Mouse (Mus musculus) intestine, postnatal 0 days (tissue): Measurements from ENCODE around the gene Slc16a2. TPM values are rescaled to one million over a fixed set of nuclear protein-coding genes. Genes with fewer than 3 reads are reported as not detected.

ENCODE experiments used
- ATAC-seq: fragments of 200-750 bp; cut with Nextera tagmentation; 2 replicates; pipeline ENCODE4 v1.8.0; 2017; ENCODE audit warnings: mild to moderate bottlenecking, moderate TSS enrichment, moderate library complexity
- H3K27ac ChIP-seq: fragments of 300-500 bp; sonication (generic); 2 replicates; pipeline ENCODE4 v1.5.1; 2014; ENCODE audit warnings: mild to moderate bottlenecking, low read depth, low read length, moderate library complexity
- H3K27me3 ChIP-seq: fragments of 300-500 bp; sonication (generic); replicated peaks from 2 replicates; pipeline ENCODE4 v1.6.1; 2014; ENCODE audit warnings: low read length, mixed read lengths; ENCODE audit not compliant: control insufficient read depth, insufficient read depth
- H3K36me3 ChIP-seq: fragments of 300-500 bp; sonication (generic); 2 replicates; pipeline ENCODE4 v1.6.1; 2014; ENCODE audit warnings: mild to moderate bottlenecking, moderate library complexity; ENCODE audit not compliant: control insufficient read depth, insufficient read depth
- H3K4me1 ChIP-seq: fragments of 300-500 bp; sonication (generic); replicated peaks from 2 replicates; pipeline ENCODE4 v1.6.1; 2014; ENCODE audit warnings: antibody characterized with exemption, low read length, mixed read lengths; ENCODE audit not compliant: control insufficient read depth, insufficient read depth
- H3K4me2 ChIP-seq: fragments of 300-500 bp; sonication (generic); replicated peaks from 2 replicates; pipeline ENCODE4 v1.6.1; 2014; ENCODE audit warnings: low read depth, mild to moderate bottlenecking, moderate library complexity
- H3K4me3 ChIP-seq: fragments of 300-500 bp; sonication (generic); 2 replicates; pipeline ENCODE4 v1.5.1; 2014; ENCODE audit warnings: low read depth, low read length
- H3K9ac ChIP-seq: fragments of 300-500 bp; sonication (generic); 2 replicates; pipeline ENCODE4 v1.6.1; 2014; ENCODE audit warnings: mild to moderate bottlenecking, low read depth, low read length
- H3K9me3 ChIP-seq: fragments of 300-500 bp; sonication (generic); 2 replicates; pipeline ENCODE4 v1.6.1; 2016; ENCODE audit warnings: mixed run types; ENCODE audit not compliant: control insufficient read depth
- CTCF ChIP-seq: sonication (generic); IDR thresholded peaks from 2 replicates; pipeline ENCODE4 v1.5.1; 2016; ENCODE audit warnings: low read depth, mild to moderate bottlenecking, control low read depth, antibody characterized with exemption, moderate library complexity
- WGBS: fragments of 180-500 bp; shearing (Covaris S2); extraction: QIAGEN DNeasy Blood & Tissue Kit; methylation state at CpG from one replicate; pipeline ENCODE4 v1.1.7; 2014; 5-methylcytosine and 5-hydroxymethylcytosine counted together
- polyA plus RNA-seq: library from polyadenylated mRNA; unstranded; fragments of >200 nt; fragmentation: Nextera tagmentation; extraction: Ambion mirVana; gene quantifications from 2 replicates; pipeline ENCODE4 v1.2.1, GENCODE M21; 2015

Slc16a2 gene
- polyA plus RNA-seq, 1 experiment from 2014 or later = 5.9 TPM

GRCm38 (mm10) chrX:103732033-103732703 is 89.6 kb downstream of the Slc16a2 start:
- Histone ChIP-seq H3K9ac (no peak overlapping the region), H3K9me3 (no peaks in the 10 kb centered on the region), H3K27ac (no peak overlapping the region), H3K4me2 (no peak overlapping the region), H3K4me3 (no peak overlapping the region), H3K4me1 (no peaks in the 10 kb centered on the region), H3K27me3 (peaks cover 3% of the 10 kb centered on the region; the same call in 1 of the 2 replicates), H3K36me3 (no peaks in the 10 kb centered on the region)
- no peak for ATAC-seq
- no peak for TF ChIP-seq CTCF
- WGBS = 61% methylated on average over 4 of the region's 4 CpGs

GRCm38 (mm10) chrX:103722437-103722836 is 99.3 kb downstream of the Slc16a2 start:
- Histone ChIP-seq H3K4me3 (no peak overlapping the region), H3K36me3 (no peaks in the 10 kb centered on the region), H3K9ac (no peak overlapping the region), H3K4me2 (no peak overlapping the region), H3K4me1 (no peaks in the 10 kb centered on the region), H3K27me3 (peaks cover 4% of the 10 kb centered on the region; the same call in 1 of the 2 replicates), H3K27ac (no peak overlapping the region), H3K9me3 (no peaks in the 10 kb centered on the region)
- 59% methylated on average over 2 of the region's 2 CpGs for WGBS
- ATAC-seq = no peak
- no peak for TF ChIP-seq CTCF

- Histone ChIP-seq H3K4me1 (no peaks in the 10 kb centered on the region), H3K36me3 (no peaks in the 10 kb centered on the region)
- ATAC-seq = no peak
Observed at GRCm38 (mm10) chrX:103719618-103720185, 102.1 kb downstream of the Slc16a2 start.

DNA sequence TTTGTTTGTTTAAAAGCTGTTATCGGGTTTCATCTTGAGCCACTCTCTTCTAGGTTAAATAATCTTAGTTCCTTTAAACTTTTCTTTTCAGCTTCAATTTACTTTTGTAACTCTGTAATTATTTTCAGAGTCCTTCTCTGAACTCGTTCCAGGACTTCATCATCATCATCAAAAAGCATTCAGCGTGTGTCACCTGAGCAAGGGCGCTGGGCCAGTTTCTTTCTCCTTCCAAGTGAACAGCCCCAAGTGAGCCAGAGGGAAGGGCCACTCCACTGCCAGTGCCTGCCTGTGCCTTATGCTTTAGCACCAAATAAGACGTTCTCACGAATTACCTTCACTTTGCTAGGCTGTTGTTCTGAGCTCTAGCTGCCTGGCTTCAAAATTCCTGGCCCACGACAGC is 108.9 kb downstream of the Slc16a2 start:
- no peak overlapping the region for H3K27ac ChIP-seq
- no peak for ATAC-seq
- TF ChIP-seq CTCF = no peak
- 55% methylated on average over 7 of the region's 7 CpGs for WGBS
- no peak overlapping the region for H3K9ac ChIP-seq
- H3K4me3 ChIP-seq = no peak overlapping the region
- H3K4me1 ChIP-seq = no peaks in the 10 kb centered on the region
- H3K27me3 ChIP-seq = no peaks in the 10 kb centered on the region; the same call in 1 of the 2 replicates
- H3K36me3 ChIP-seq = no peaks in the 10 kb centered on the region
- no peak overlapping the region for H3K4me2 ChIP-seq
- H3K9me3 ChIP-seq = no peaks in the 10 kb centered on the region

More at GRCm38 (mm10) chrX:103719618-103720185, 102.1 kb downstream of the Slc16a2 start:
- Histone ChIP-seq H3K27ac (no peak overlapping the region), H3K9me3 (no peaks in the 10 kb centered on the region), H3K27me3 (peaks cover 4% of the 10 kb centered on the region; the same call in 1 of the 2 replicates), H3K9ac (no peak overlapping the region), H3K4me3 (no peak overlapping the region), H3K4me2 (no peak overlapping the region)
- 52% methylated on average over 12 of the region's 12 CpGs for WGBS
- no peak for TF ChIP-seq CTCF

- Histone ChIP-seq H3K4me3 (no peak overlapping the region), H3K36me3 (no peaks in the 10 kb centered on the region), H3K4me2 (no peak overlapping the region), H3K27me3 (no peaks in the 10 kb centered on the region; the same call in 1 of the 2 replicates), H3K9ac (no peak overlapping the region), H3K4me1 (no peaks in the 10 kb centered on the region), H3K27ac (no peak overlapping the region), H3K9me3 (no peaks in the 10 kb centered on the region)
- no peak for ATAC-seq
- TF ChIP-seq CTCF = no peak
- 60% methylated on average over 2 of the region's 2 CpGs for WGBS
Observed at GRCm38 (mm10) chrX:103709671-103710070, 112.1 kb downstream of the Slc16a2 start.

- ATAC-seq = no peak
- H3K9ac ChIP-seq = no peak overlapping the region
- H3K27ac ChIP-seq = no peak overlapping the region
- no peak overlapping the region for H3K4me3 ChIP-seq
- no peak overlapping the region for H3K4me2 ChIP-seq
- no peaks in the 10 kb centered on the region for H3K4me1 ChIP-seq
- TF ChIP-seq CTCF = no peak
- no peaks in the 10 kb centered on the region; the same call in 1 of the 2 replicates for H3K27me3 ChIP-seq
- no peaks in the 10 kb centered on the region for H3K36me3 ChIP-seq
- no peaks in the 10 kb centered on the region for H3K9me3 ChIP-seq
- WGBS = 89% methylated on average over 1 of the region's 1 CpGs
Observed at GRCm38 (mm10) chrX:103708592-103708991, 113.2 kb downstream of the Slc16a2 start.
